Mouse (Mus musculus) frontal cortex, postnatal 10 days (tissue): ENCODE measurements at regions not wholly inside any gene's neighbourhood (a gene's known extent, or its start where the extent isn't known, plus 50 kb on each side); places are given as distances from the start of the nearest gene placed in this dataset.
"Not testable (repeated sequence)": the region's sequence is repeated elsewhere in the genome, so short reads cannot be mapped to it uniquely, and the experiment has no call there.

Source experiments
- DNase-seq, 2 experiments: peaks; one replicate each; pipeline ENCODE4 v3.0.0; 2022; ENCODE audit warnings: low spot score in 2 of 2, mixed read lengths in 1 of 2

DNA sequence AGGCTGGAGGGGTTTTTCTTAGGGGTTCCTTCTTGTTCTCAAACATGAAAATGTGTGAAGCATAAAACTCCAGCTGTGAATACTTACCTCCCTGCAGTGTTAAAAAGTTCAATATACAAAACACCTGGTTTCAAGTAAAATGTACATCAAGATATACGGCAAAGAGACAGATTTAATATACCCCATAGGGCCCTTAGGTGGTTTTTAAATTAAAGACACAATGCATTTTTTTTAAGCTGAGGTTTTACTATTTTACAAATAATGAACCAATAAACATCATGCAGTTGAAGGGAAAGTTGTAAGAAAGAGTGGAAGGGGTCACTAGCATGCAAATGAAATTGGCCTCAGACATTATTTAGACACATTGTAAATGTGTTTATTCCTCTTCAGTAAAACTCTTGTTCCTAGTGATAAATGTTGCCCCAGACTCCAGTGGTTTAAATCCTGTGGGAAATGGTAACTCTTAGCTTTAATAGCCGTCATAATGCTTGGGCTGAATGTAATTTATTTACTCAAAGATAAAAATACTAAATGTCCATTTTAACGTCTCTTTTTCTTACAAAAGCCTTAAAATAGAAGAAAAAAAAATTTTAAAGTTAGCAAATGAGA is 1337.9 kb downstream of the Efnb2 start:
- DNase-seq, result no peak

GRCm38 (mm10) chr8:7322376-7323066 is 1338.5 kb downstream of the Efnb2 start:
- DNase-seq, result no peak

GRCm38 (mm10) chr8:7316806-7317355 is 1344.2 kb downstream of the Efnb2 start:
- DNase-seq, result no peak

DNA sequence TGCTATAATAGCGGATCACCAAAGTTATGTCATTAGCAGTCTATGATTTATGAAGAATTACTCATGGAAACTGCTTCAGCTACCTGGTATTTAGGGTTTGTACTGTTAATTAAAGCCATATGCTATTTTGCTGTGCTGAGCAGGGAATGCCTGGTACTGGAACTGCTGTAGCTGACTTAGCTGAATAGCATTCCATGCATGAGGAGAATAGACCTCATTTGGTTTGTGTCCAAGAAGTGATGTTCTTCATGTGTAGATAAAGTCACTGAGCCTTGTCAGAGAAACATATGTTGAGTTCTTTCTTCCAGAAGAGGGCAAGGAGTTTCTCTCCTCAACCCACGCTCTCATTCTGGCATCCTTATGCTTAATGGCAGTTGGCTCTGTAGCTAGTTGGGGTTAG is 1351.8 kb downstream of the Efnb2 start:
- no peak for DNase-seq

DNA sequence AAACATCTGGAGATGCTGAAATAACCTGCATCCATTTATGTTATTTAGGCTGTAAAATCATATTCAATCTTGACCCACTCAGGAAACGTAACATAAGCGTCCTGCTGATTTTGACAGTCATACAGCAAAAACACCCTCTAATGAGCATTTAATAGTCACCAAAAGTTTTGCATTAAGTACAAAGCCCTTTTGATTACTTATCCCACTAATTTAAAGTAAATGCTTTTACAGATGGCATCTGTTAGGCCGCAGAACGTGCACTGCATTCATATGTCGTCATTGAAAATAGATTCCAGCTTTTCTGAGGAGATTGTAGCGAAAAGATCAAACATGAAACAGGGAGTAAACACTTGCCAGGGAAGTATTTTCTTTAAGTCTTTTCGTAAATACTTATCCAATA is 1371.7 kb downstream of the Efnb2 start:
- no peak for DNase-seq

DNA sequence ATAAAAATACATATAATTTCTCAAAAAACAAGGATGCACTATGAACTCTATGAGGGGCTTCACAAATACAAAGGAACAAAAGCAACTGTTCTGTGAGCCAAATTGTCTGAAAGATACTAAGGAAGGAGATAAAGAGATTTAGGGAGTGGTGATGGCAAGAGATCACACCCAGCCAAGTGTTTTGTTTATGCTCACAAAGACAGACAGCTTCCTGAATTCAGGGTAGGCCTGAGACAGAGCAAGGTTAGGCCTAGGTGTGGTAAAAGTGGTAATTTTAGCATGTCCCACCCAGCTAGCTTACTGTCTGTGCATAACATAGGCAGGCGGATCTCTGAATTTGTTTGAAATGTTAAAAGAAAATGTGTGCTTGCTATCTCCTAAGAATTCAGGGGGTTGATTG is 1374.5 kb downstream of the Efnb2 start:
- DNase-seq, result no peak

DNA sequence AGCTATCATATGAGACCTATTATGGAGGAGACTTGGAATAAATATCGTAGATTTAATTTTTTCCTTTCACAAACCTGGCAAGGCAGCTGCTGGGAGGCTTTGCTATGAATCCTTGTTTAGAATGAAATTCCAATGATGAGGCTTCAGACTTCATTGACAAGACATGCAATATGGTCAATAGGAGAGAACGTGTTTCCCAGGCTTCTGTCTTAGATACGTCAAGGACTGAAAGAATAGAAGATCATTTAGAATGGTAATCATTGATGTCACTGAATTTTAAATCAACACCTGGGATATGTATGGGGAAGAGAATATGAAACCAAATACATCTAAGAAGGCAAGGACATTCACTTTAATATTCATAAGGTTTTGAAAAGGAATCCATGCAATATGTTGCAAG is 1393.6 kb downstream of the Efnb2 start:
- no peak for DNase-seq

DNA sequence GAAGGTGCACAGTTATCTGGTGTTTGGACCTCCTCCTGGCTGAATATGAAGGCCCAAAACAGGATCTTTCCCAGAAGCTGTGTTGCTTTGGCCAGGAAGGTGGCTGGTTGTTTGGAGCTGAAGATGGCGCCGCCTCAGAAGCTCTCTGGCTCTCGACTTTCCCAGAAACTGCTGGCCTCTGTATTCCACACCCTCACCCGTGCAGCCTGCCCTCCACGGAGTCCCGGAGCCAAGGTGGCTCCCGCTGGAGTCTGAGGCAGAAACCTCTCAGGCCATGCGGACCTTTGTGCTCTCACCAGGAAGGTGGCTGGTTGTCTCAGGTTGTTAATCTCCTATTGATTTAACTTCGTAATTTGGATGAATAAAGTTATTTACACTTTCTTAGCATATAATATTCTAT is 1406.7 kb downstream of the Efnb2 start:
- DNase-seq, result not testable (repeated sequence)

GRCm38 (mm10) chr8:7240321-7240720 is 1420.7 kb downstream of the Efnb2 start:
- DNase-seq, result no peak

- no peak for DNase-seq
These were observed 1427.0 kb downstream of the Efnb2 start for GRCm38 (mm10) chr8:7234006-7234405.

- no peak for DNase-seq
These were observed 1441.7 kb downstream of the Efnb2 start for GRCm38 (mm10) chr8:7219300-7219699.

DNA sequence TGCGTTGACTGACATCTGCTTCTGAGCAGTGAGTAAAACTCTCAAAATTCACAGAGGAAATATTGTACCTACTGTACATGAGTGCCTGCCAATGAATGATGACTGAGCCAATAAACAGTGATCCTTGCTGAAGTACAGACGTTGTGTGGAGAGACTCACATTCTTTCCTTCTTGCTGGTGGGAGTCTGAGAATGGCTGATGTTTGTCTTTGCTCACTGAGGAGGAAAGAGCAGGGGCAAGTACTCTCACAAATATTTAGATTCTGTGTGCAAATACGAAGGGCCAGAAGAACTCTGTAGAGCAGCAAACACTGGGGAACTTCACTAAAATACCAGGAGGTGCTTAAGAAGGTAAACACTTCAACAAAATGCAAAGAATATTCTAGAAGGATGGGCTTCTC is 1453.9 kb downstream of the Efnb2 start:
- no peak for DNase-seq

- DNase-seq, result no peak
These were observed 1454.4 kb downstream of the Efnb2 start for GRCm38 (mm10) chr8:7206596-7206995.

- DNase-seq, result no peak
These were observed 1456.0 kb downstream of the Efnb2 start for GRCm38 (mm10) chr8:7205086-7205485.

- DNase-seq, result no peak
These were observed 1470.3 kb downstream of the Efnb2 start for GRCm38 (mm10) chr8:7190726-7191125.

DNA sequence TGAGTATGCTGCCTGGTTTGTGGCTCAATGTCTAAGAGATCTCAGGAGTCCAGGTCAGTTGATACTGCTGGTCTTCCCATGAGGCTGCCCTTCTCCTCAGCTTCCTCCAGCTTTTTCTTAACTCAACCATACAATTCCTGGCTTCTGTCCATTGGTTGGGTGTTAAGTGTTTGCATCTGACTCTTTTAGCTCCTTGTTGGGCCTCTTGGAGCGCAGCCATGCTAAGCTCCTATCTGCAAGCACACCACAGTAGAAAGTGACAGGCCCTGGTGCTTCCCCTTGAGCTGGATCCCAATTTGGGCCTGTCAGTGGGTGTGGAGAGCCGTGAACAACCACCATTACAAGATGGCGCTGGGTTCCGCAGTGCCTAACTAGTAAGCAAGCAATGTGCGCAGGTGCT is 1497.7 kb downstream of the Efnb2 start:
- DNase-seq, result no peak

GRCm38 (mm10) chr8:7131746-7132145 is 1529.3 kb downstream of the Efnb2 start:
- no peak for DNase-seq

DNA sequence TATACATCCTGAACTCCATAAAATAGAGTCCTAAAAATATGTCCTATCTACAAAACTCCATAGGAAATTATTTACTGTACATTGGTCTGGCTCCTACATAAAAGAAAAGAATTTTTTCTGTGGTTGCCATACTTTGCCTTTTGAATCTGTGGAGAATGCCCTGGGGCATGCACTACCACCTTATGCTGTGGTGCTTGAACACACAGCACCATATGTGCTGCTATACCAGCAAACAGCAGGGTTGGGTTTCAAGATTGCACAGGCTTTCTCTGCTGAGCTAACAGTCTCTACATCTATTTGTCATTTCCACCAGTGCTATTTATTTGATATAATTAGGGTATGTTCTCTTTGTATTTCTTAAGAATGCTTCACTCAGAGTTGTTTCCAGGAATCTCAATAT is 1552.2 kb downstream of the Efnb2 start:
- no peak for DNase-seq

DNA sequence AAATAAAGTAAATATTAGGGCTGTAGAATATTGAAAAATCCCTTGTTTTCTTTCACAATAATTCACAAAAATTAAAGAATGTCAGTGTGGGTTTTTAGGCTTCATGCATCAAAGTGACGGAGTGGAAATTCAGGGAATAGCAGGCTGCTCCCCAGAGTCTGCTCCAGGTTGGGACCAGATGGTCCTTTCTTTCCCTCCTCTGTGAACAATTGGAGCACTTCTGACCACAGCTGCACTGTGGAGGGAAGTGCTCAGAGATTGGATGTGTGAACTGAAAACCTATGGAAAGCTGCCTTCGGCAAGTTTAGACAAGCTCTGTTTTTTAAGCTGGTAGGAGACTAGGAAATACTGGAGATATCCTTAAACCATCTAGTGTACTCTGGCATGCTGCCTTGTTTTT is 1563.5 kb downstream of the Efnb2 start:
- DNase-seq, result no peak

- no peak for DNase-seq
These were observed 1568.2 kb downstream of the Efnb2 start for GRCm38 (mm10) chr8:7092831-7093230.

- no peak for DNase-seq
These were observed 1572.9 kb downstream of the Efnb2 start for GRCm38 (mm10) chr8:7088123-7088522.

- DNase-seq, result no peak
These were observed 1600.8 kb downstream of the Efnb2 start for GRCm38 (mm10) chr8:7060255-7060656.

- no peak for DNase-seq
These were observed 1634.7 kb downstream of the Efnb2 start for GRCm38 (mm10) chr8:7026247-7026844.
